Mouse (Mus musculus) 416B (cell line): ENCODE data around the gene Emid1.
A peak's percentile ranks its signal among the peaks of the same experiment; 100 is the strongest.

Source experiments
- DNase-seq: peaks from one replicate; pipeline ENCODE4 v3.0.0; 2011; ENCODE audit warnings: low read depth

The Emid1 gene

DNA sequence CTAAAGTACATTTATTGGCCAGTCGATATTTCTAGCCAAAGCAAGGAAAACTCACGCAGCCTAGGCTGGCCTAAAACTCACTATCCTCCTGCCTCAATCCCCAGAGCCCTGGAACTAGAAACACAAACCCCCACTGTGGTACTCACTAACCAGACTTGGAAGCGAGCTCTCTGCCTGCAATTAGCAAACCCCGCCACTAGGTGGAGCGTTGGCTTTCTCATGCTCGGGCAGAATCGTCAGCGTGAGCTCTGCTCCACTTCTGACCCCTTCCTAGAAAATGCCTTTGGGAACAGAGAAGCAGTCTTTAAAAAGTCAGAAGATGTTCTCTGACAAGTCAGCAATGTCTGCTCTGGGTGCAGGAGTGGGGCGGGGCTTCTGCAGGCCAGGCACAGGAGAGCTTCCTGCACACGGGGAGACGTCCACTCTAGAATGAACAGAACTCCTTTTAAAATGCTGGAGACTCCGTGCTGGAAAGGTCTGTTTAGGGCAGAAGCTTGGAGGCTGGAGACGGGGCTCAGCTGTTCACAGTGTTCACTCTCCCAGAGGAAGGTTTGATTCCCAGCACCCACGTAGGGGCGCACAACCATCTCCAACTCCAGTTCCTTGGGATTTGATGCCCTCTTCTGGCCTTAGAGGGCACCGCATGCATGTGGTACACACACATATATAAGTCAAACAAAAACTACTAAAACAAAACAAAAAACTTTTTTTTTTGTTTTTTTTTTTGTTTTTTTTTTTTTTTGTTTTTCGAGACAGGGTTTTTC lies 8.8 kb upstream of the Emid1 start:
- peak; percentile 54 for DNase-seq

DNA sequence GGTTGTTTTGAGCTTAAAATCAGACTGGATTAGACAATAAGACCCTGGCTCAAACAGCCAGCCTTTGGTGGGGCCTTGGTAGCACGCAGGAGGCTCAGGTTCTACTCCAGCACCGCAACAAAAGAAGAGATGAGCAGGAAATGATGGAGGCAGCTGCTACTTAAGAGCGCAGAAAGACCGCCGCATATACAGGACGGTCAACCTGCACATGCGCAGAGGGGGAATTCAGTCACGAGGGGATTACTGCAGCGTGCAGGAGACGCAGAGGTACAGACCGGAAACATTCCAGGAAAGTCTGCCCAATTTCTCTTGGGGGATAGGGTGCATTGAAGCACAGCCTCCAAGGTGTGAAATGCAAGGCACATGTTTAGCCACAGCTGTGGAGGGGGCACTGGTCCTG lies 6.0 kb upstream of the Emid1 start:
- DNase-seq = no peak

- DNase-seq = no peak
These were observed 3.1 kb upstream of the Emid1 start for GRCm38 (mm10) chr11:5154961-5155805.

DNA sequence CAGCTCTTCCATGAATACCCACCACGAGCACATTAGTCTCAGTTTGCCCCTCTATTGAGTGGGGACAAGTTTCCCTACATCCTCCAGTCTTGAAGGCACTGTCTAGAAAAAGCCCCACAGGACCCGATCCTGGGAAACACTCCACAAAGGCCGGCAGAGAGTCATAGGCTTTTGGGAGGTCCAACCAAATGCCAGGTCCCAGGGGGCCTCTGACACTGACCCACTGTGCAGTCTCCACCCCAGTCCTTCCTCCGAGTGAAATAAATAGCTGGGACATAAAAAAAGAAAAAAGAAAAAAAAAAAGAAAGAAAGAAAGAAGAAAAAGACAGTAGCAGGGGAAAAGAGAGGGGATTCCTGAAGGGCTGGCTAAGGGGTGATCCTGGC lies 818 bp downstream of the Emid1 start:
- DNase-seq = no peak

- peak; percentile 38 for DNase-seq
These were observed 1.4 kb downstream of the Emid1 start for GRCm38 (mm10) chr11:5150416-5151246.

DNA sequence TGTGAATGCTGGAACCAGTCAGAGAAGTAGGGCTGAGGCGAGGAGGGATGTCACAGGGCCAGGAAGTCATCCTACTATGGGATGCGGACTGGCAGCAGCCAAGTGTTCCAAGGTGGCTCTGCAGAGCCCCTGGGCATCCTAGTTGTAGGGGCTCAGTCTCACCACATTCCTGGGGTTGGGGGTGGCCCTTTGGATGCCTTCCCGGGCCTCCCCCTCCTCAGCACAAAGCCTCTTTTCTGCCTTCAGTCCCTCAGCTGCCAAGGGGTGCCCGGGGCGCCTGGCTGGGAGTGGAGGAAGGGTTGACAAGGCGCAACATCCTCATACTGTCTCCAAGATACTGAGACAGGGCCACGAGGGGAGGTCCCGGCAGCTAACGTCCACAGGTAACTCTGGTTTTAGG lies 2.1 kb downstream of the Emid1 start:
- no peak for DNase-seq

- no peak for DNase-seq
These were observed 2.8 kb downstream of the Emid1 start for GRCm38 (mm10) chr11:5149249-5149648.

GRCm38 (mm10) chr11:5145600-5145999 lies 6.5 kb downstream of the Emid1 start:
- DNase-seq = no peak

DNA sequence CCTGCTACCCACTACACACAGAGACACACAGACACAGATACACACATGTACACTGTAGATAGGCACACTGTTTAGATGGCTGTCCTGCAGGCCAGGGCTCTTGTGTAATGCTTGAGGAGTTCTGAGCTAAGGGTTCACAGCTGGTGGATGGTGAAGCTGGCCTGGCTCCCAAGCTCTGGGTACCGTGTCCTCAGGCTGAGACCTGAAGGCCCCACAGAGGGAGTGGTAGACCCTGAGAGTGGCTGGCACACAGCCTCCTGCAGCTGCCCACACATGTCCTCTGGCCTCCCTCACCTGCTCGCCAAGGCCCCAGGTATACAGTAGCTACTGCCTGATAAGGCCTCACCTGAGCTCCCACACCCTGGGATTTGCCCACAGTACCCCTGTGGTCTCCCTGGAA lies 10.1 kb downstream of the Emid1 start:
- no peak for DNase-seq

DNA sequence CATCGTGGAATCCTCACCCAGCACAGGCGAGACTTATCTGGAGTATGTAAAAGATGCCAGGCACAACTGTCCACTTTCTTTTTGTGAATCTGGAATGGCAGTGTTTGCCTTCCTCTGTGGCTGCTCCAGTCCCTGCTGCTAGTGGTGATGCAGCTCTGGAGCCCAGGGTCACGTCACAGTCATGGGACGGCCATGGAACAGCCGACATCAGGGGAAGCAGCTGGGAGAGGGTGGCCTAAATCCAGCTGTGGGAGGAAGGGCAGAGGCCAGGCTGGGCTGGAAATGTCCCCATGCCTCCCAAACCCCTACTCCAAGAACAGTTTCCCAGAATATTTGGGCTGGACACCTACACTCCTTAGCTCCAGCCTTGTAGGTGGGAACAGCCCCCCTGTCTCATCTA lies 10.8 kb downstream of the Emid1 start:
- DNase-seq = no peak

GRCm38 (mm10) chr11:5140619-5141018 lies 11.4 kb downstream of the Emid1 start:
- peak; percentile 58 for DNase-seq

DNA sequence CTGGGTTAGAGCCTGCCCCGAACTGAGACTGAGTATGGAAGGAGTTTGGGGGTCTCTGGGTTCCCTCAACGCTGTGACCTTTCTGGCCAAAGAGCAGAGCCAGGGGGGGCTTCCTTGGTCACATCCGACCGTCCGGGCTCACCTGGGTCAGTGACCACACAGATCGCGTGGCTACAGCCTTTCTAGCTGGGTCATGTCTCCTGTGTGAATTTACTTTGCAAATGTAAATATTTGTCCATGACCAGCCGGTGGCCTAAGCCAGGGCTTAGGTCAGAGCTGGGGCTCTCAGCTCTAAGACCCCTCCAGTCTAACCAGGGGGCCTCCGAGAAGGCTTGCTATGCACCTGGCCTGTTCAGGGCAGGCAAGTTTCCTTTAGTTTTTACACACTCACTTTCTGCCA lies 12.7 kb downstream of the Emid1 start:
- DNase-seq = no peak

DNA sequence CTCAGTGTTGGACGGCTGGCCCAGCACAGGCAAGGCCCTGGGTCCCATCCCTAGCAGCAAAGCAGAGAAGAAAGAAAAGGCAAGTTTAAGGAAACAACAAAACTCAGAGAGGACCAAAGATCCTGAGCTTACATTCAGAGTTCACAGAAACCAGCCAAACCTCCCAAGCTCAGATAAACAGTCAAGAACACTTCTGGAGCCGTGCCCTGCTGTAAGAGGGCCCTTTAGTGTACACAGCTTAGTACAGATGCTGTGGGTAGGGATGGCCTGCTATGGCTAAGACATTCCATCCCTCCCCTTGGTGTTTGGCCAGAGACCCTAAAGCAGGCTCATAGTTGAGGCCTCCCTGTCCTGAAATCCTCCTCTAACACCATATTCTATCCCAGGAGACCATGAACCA lies 13.4 kb downstream of the Emid1 start:
- no peak for DNase-seq

DNA sequence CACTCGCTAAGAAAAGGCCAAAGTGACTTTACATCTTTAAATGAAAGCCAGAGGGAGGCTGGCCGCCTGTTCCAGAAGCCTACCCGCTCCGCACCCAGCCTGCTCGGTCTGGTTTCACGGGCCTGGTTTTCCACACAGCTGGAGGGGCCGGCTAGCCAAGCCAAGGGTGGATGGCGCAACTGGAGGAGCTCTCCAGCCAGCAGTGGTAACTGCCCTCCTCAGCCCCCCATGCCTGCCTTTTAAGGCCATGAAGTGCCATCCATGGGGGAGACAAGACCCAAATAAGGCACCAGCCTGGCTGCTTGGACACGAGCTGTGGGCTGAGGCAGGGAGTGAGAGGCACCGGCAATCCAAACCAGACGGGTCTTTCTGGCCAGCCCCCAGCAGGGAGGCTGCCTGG lies 16.1 kb downstream of the Emid1 start:
- no peak for DNase-seq

DNA sequence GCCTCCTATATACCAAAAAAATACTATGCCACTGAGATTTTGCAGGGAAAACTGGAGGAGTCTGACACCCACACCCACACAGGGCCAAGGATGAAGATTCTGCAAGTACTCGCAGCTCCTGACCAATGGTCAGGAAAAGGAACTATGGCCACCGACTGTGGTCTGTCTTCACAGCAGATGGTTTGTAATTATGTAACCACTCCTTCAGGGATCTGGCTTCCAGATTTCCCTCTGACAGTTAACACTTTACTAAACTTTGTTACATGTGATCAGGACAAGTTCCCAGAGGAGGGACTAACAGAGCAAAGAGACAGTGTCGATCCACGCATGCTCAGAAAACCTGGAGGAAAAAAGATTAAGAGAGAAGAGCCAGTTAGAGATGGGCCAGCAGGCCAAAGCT lies 19.3 kb downstream of the Emid1 start:
- no peak for DNase-seq

DNA sequence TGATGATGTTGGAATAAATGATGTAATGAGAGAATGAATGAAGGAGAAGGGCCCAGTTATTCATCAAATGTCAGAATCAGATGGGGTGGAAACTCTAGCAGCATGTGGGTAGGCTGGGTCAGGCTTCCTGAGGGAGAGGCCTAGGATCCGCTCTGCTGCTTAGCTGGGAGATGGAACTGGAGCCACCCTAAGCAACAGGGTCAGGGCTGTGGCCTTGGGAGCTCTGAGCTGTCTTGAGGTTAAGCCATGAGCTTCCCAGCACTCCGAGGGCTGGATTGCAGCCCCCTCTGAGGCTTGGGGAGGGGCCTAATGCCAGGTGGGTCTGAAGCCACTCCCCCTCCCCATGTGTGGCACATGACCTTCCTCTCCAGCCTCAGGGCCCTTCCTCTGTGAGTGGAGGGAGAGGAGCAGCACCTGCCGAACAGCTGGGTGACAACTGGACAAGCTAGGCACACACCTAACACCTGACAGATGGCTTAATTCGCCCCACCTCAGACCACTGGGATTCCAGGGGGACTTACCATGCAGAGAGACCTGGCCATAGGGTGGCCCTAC lies 21.9 kb downstream of the Emid1 start:
- no peak for DNase-seq

- DNase-seq = no peak
These were observed 23.0 kb downstream of the Emid1 start for GRCm38 (mm10) chr11:5129035-5129480.

DNA sequence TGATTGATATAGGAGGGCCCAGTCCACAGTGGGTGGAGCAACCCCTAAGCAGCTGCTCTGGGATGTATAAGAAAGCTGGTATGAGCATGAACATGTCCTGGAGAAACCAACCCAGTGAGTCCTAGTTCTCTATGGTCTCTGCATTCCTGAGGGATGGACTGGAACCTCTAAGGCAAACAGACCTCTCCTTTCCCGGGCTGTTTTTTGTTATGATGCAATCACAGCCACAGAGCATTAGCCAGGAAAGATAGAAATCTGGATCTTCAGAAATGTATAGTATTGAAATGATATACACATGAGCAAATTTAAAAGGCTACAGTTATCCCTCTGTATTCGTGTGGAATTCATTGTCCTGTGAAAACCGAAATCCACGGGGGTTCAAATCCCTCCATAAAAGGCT lies 26.3 kb downstream of the Emid1 start:
- DNase-seq = no peak

DNA sequence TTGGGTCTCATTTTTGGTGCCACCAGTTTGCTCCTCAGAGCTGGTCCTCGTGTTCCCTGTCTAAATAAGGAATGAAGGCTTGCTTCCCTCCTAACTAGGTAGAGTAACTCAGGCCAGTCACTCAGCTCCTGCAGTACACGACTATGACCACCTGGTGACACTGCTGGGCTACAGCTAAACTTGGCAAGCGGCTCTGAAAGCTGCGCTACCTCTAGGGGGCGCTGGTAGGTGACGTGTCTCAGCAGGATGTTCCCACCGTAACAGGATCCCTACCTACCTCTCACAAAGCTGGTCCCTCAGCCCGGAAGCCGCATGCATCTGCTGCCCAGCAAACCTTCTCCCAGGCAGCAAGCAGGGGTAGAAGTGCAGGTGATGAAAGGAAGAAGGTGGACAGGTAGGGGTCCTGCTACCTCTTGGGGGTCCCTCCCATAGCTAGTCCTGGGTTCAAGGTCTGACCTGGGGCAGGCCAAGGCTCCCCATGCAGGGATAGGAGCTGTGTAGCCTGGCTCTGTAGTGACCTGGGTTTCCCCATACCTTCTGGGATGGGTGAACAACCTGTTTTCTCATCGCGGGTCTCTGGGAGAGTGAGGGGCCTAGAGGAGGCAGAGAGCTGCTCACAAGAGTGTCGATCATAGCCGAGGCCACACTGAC lies 37.0 kb downstream of the Emid1 start:
- peak; percentile 90 for DNase-seq

GRCm38 (mm10) chr11:5113645-5114044 lies 38.4 kb downstream of the Emid1 start:
- no peak for DNase-seq

- no peak for DNase-seq
These were observed 42.6 kb downstream of the Emid1 start for GRCm38 (mm10) chr11:5109441-5109840.
